In genomic region chr4:132051321-132052275, GRCm38 (mm10) we compare ENCODE assay signal across 23 mouse cellular contexts. TPM values are rescaled to one million over a fixed set of nuclear protein-coding genes. Genes with fewer than 3 reads are reported as not detected.
A peak's percentile ranks its signal among the peaks of the same experiment; 100 is the strongest.
DNase-seq lines count a peak whose midpoint lies in the region; ATAC-seq and TF ChIP-seq lines count a peak whose summit lies in the region.
"Had no signal": no experiment of that assay in that cellular context is flagged by ENCODE, and none has a peak within 500 bp of the region (broad histone marks: within the 10 kb centered on the region; RNA-seq: fewer than 3 reads in every experiment).

No protein-coding gene starts in this region.

- no peaks in the 10 kb centered on the region for H3K9me3 ChIP-seq in heart, embryonic 10.5 days
- no peaks in the 10 kb centered on the region for H3K9me3 ChIP-seq in midbrain, embryonic 11.5 days (ENCODE audit: control insufficient read depth, low read length)
- no peaks in the 10 kb centered on the region for H3K9me3 ChIP-seq in midbrain, postnatal 0 days (ENCODE audit: low read length)
- no peaks in the 10 kb centered on the region for H3K9me3 ChIP-seq in hindbrain, embryonic 12.5 days (replicated peaks)
- H3K9me3 ChIP-seq: embryonic facial prominence, embryonic 15.5 days; forebrain, embryonic 15.5 days; heart, embryonic 12.5 days; limb, embryonic 10.5 days; stomach, embryonic 15.5 days had no signal

- H3K4me2 ChIP-seq in midbrain, embryonic 11.5 days: 0 out of 2 replicates have a peak overlapping the region, but pooled peaks have one; percentile 4
- H3K4me2 ChIP-seq in midbrain, postnatal 0 days (ENCODE audit: low read depth, low read length, poor library complexity, severe bottlenecking): no peak overlapping the region
- H3K4me2 ChIP-seq in hindbrain, embryonic 12.5 days (replicated peaks): no peak overlapping the region
- H3K4me2 ChIP-seq: embryonic facial prominence, embryonic 15.5 days; forebrain, embryonic 15.5 days; heart, embryonic 12.5 days; stomach, embryonic 15.5 days had no signal

- no peaks in the 10 kb centered on the region for H3K27me3 ChIP-seq in heart, embryonic 10.5 days (ENCODE audit: insufficient read depth, poor library complexity, severe bottlenecking)
- no peaks in the 10 kb centered on the region for H3K27me3 ChIP-seq in midbrain, embryonic 11.5 days (ENCODE audit: control insufficient read depth, insufficient read depth, low read length)
- H3K27me3 ChIP-seq in midbrain, postnatal 0 days (ENCODE audit: insufficient read depth, low read length): no peaks in the 10 kb centered on the region
- no peaks in the 10 kb centered on the region for H3K27me3 ChIP-seq in hindbrain, embryonic 12.5 days
- H3K27me3 ChIP-seq in kidney, adult 2 months (replicated peaks; ENCODE audit: control insufficient read depth, insufficient read depth, low read length): no peaks in the 10 kb centered on the region
- H3K27me3 ChIP-seq: embryonic facial prominence, embryonic 15.5 days; heart, embryonic 12.5 days; Patski; stomach, embryonic 15.5 days had no signal

- peak; percentile 28; the same call in 1 of the 2 replicates for ATAC-seq in midbrain, embryonic 11.5 days (ENCODE audit: low FRiP score)
- ATAC-seq in midbrain, postnatal 0 days (ENCODE audit: low FRiP score): no peak
- ATAC-seq in hindbrain, embryonic 12.5 days (ENCODE audit: low FRiP score): peak; percentile 51
- ATAC-seq: activated CD4-positive, CD25-positive, alpha-beta regulatory T cell, adult 4 months; forebrain, embryonic 15.5 days; intestine, embryonic 16.5 days; Patski had no signal

- no peak for TF ChIP-seq POLR2A in kidney, adult 2 months (IDR thresholded peaks at IDR 0.05; ENCODE audit: low read depth, low read length)

- H3K9ac ChIP-seq in midbrain, embryonic 11.5 days (ENCODE audit: low read length): no peak overlapping the region; the same call in 1 of the 2 replicates
- H3K9ac ChIP-seq in midbrain, postnatal 0 days (replicated peaks; ENCODE audit: low read length, poor library complexity, severe bottlenecking): no peak overlapping the region
- 0 out of 2 replicates have a peak overlapping the region, but pooled peaks have one; percentile 8 for H3K9ac ChIP-seq in hindbrain, embryonic 12.5 days
- H3K9ac ChIP-seq: embryonic facial prominence, embryonic 15.5 days; forebrain, embryonic 15.5 days; heart, embryonic 12.5 days; stomach, embryonic 15.5 days had no signal

- no peak overlapping the region for H3K4me3 ChIP-seq in heart, embryonic 10.5 days
- no peak overlapping the region for H3K4me3 ChIP-seq in midbrain, embryonic 11.5 days (ENCODE audit: low read depth, low read length)
- H3K4me3 ChIP-seq in midbrain, postnatal 0 days (ENCODE audit: low read depth, low read length): no peak overlapping the region
- H3K4me3 ChIP-seq in hindbrain, embryonic 12.5 days: no peak overlapping the region
- H3K4me3 ChIP-seq in kidney, adult 2 months (ENCODE audit: insufficient read depth, low read depth, low read length): no peak overlapping the region
- H3K4me3 ChIP-seq: embryonic facial prominence, embryonic 15.5 days; forebrain, embryonic 15.5 days; heart, embryonic 12.5 days; layer of hippocampus, adult 2 months; limb, embryonic 10.5 days; stomach, embryonic 15.5 days had no signal

- 69% methylated on average over 10 of the region's 10 CpGs for WGBS in heart, embryonic 10.5 days
- 71% methylated on average over 10 of the region's 10 CpGs for WGBS in midbrain, embryonic 11.5 days
- WGBS in midbrain, postnatal 0 days: 50% methylated on average over 10 of the region's 10 CpGs
- WGBS in hindbrain, embryonic 12.5 days: 54% methylated on average over 10 of the region's 10 CpGs
- 78% methylated on average over 10 of the region's 10 CpGs for WGBS in kidney, adult 2 months

- H3K27ac ChIP-seq in heart, embryonic 10.5 days: no peak overlapping the region; the same call in 1 of the 2 replicates
- peak overlapping the region; percentile 45; the same call in 1 of the 2 replicates for H3K27ac ChIP-seq in midbrain, embryonic 11.5 days (ENCODE audit: low read depth, low read length)
- no peak overlapping the region for H3K27ac ChIP-seq in midbrain, postnatal 0 days (ENCODE audit: low read depth, low read length)
- peak overlapping the region; percentile 74 for H3K27ac ChIP-seq in hindbrain, embryonic 12.5 days
- no peak overlapping the region for H3K27ac ChIP-seq in kidney, adult 2 months (ENCODE audit: insufficient read depth, low read depth, low read length)
- H3K27ac ChIP-seq: embryonic facial prominence, embryonic 15.5 days; forebrain, embryonic 15.5 days; kidney, postnatal 0 days; layer of hippocampus, adult 2 months; limb, embryonic 10.5 days; stomach, embryonic 15.5 days had no signal

- no peaks in the 10 kb centered on the region for H3K36me3 ChIP-seq in heart, embryonic 10.5 days
- no peaks in the 10 kb centered on the region for H3K36me3 ChIP-seq in midbrain, embryonic 11.5 days (ENCODE audit: control insufficient read depth, insufficient read depth, low read length)
- no peaks in the 10 kb centered on the region for H3K36me3 ChIP-seq in midbrain, postnatal 0 days (ENCODE audit: insufficient read depth, low read length)
- no peaks in the 10 kb centered on the region for H3K36me3 ChIP-seq in hindbrain, embryonic 12.5 days
- H3K36me3 ChIP-seq in kidney, adult 2 months (ENCODE audit: control insufficient read depth, insufficient read depth, low read length): no peaks in the 10 kb centered on the region
- H3K36me3 ChIP-seq: embryonic facial prominence, embryonic 15.5 days; forebrain, embryonic 15.5 days; heart, embryonic 12.5 days; limb, embryonic 10.5 days; stomach, embryonic 15.5 days had no signal

- H3K4me1 ChIP-seq in heart, embryonic 10.5 days: peaks cover 30% of the 10 kb centered on the region
- H3K4me1 ChIP-seq in midbrain, embryonic 11.5 days (ENCODE audit: control insufficient read depth, insufficient read depth, low read length): peaks cover 10% of the 10 kb centered on the region
- H3K4me1 ChIP-seq in midbrain, postnatal 0 days (ENCODE audit: insufficient read depth, low read length): peaks cover 7% of the 10 kb centered on the region; the same call in 1 of the 2 replicates
- H3K4me1 ChIP-seq in hindbrain, embryonic 12.5 days: peaks cover 29% of the 10 kb centered on the region
- H3K4me1 ChIP-seq in kidney, adult 2 months (ENCODE audit: control insufficient read depth, insufficient read depth, low read length): peaks cover 4% of the 10 kb centered on the region; the same call in 1 of the 2 replicates

- DNase-seq in heart, embryonic 10.5 days (ENCODE audit: low spot score): peak; percentile 68
- no peak for DNase-seq in heart, adult 18-20 months
- DNase-seq in midbrain, embryonic 11.5 days (ENCODE audit: low spot score, missing footprints): no peak
- DNase-seq in midbrain, postnatal 0 days (ENCODE audit: low spot score): no peak
- peak; percentile 66 for DNase-seq in mesoderm, embryonic 11.5 days (ENCODE audit: low read depth, low spot score)
- no peak for DNase-seq in kidney, adult 2 months
- DNase-seq: adrenal gland, postnatal 14 days; cerebellum, adult 2 months; heart, postnatal 4 days; lung, adult 18-20 months; spleen, adult 18-20 months had no signal

- TF ChIP-seq CTCF in midbrain, postnatal 0 days (IDR thresholded peaks at IDR 0.05): no peak
- no peak for TF ChIP-seq CTCF in kidney, adult 2 months (conservative IDR thresholded peaks at IDR 0.05; ENCODE audit: insufficient read depth, insufficient read length, low read depth, low read length)

RNA-seq across cellular contexts. Expression of gene Gm10300, which starts 22.9 kb away (rescaled TPM):
- 0.10 TPM in 1 of 2 replicates, not detected in the other for polyA plus RNA-seq in heart, embryonic 10.5 days (2016; fragmentation: Nextera tagmentation; extraction: Ambion mirVana)
- total RNA-seq in heart, adult 18-20 months (2021): under 1 TPM in 1 of 2 experiments, not detected in 1; 0.13 TPM
- polyA plus RNA-seq in midbrain, embryonic 11.5 days (2014; fragmentation: Nextera tagmentation; extraction: Ambion mirVana): 0.07 TPM in 1 of 2 replicates, not detected in the other
- total RNA-seq in midbrain, postnatal 0 days (2014; rRNA removed): 0.05 TPM in 1 of 2 replicates, not detected in the other
- polyA plus RNA-seq in midbrain, postnatal 0 days (2015; fragmentation: Nextera tagmentation; extraction: Ambion mirVana): 0.06 TPM in 1 of 2 replicates, not detected in the other
- 0.09 TPM in 2 replicates for polyA plus RNA-seq in hindbrain, embryonic 12.5 days (2016; fragmentation: Nextera tagmentation; extraction: Ambion mirVana)
- polyA plus RNA-seq in kidney, adult 2 months (2012; rRNA removed): 0.09 and 0.27 TPM in 2 replicates
- total RNA-seq: layer of hippocampus, adult 2 months; left cerebral cortex, adult 18-20 months had no signal
- polyA plus RNA-seq: activated CD4-positive, CD25-positive, alpha-beta regulatory T cell, adult 4 months; forebrain, embryonic 15.5 days; intestine, embryonic 16.5 days; limb, embryonic 10.5 days had no signal

RNA-seq across cellular contexts. Expression of gene Epb41, which starts 23.5 kb away (rescaled TPM):
- polyA plus RNA-seq in heart, embryonic 10.5 days (2016; fragmentation: Nextera tagmentation; extraction: Ambion mirVana): 73.5 and 78.8 TPM in 2 replicates
- total RNA-seq in heart, adult 18-20 months (2021): 100 to 1,000 TPM; 110 to 142 TPM
- 210 and 230 TPM in 2 replicates for polyA plus RNA-seq in midbrain, embryonic 11.5 days (2014; fragmentation: Nextera tagmentation; extraction: Ambion mirVana)
- total RNA-seq in midbrain, postnatal 0 days (2014; rRNA removed): 70.4 and 77.1 TPM in 2 replicates
- polyA plus RNA-seq in midbrain, postnatal 0 days (2015; fragmentation: Nextera tagmentation; extraction: Ambion mirVana): 29.4 and 29.9 TPM in 2 replicates
- 198 and 210 TPM in 2 replicates for polyA plus RNA-seq in hindbrain, embryonic 12.5 days (2016; fragmentation: Nextera tagmentation; extraction: Ambion mirVana)
- polyA plus RNA-seq in kidney, adult 2 months (2012; rRNA removed): 69.8 and 73.8 TPM in 2 replicates

Comparison
In these comparisons a context has a peak if more than half of its experiments do, and no peak if none do; other contexts are left out.
1. DNase-seq: peak in heart, embryonic 10.5 days (single experiment) and mesoderm, embryonic 11.5 days (single experiment); none in heart, adult 18-20 months (0 of 2), midbrain, embryonic 11.5 days (single experiment), midbrain, postnatal 0 days (single experiment) and kidney, adult 2 months (single experiment).
2. H3K27ac ChIP-seq: peak in midbrain, embryonic 11.5 days (single experiment) and hindbrain, embryonic 12.5 days (single experiment); none in heart, embryonic 10.5 days (single experiment), midbrain, postnatal 0 days (single experiment) and kidney, adult 2 months (single experiment).